Mouse (Mus musculus): Measurements from ENCODE around the gene Gstt1. TPM values are rescaled to one million over a fixed set of nuclear protein-coding genes. Genes with fewer than 3 reads are reported as not detected.

Gene Gstt1
- polyA plus RNA-seq, 1 experiment: not detected

DNA sequence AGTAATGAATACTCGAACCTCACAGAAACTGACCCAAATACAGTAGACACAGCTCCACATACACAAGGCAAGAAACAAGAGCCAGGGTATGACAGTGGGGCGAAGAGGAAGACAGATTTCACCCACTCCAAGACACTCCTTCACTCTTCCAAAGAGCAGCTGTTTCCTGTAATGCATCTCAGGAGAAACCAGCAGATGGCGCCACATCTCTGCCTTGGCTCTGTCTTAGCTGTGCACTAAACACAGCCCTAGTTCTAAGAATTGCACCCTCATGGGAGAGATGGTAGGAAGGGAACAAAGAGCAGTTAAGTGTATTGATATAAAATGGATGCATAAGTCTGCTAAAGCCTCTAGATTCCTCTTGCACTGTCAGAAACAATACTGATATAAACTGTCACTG lies 54.4 kb downstream of the Gstt1 start:
- no peak for TF ChIP-seq GATA1 (IDR thresholded peaks at IDR 0.05; ENCODE audit: low read length)

DNA sequence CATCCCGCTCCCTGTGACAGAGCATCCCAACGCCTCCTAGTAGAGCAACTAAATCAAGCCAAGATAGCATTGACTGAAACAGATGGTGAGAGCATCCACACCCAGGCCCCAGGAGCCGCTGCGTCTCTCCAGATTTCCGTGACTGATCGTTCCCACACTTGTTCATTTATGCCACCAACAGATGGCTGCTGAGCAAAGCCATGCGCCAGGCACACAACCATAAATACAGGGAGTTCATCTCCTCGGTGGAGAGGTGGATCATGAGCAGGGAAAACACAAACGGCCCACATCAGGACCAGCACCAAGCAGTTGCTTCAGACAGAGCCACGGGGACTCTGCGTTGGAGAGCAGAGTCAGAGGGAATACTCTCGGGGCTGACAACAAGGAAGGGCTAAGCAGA lies 55.0 kb downstream of the Gstt1 start:
- no peak for TF ChIP-seq GATA1 (IDR thresholded peaks at IDR 0.05; ENCODE audit: low read length)

DNA sequence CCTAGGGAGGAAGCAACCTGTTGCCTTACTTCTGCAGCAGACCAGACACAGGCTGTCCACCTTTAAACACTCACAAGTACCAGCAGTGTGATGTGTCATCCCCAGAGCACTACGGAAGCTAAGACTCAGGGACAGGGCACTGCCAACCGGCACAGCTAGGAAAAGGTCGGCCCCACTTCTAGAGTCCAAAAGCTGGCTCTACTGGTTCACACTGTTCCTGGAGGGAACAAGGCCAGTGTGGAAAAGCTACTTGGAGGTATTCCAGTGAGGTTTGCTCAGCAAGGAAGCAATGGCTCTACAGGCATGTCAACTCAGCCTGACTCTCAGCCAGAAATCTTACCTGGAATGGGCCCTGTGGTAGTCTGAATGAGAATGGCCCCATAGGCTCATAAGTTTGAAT lies 57.5 kb downstream of the Gstt1 start:
- no peak for TF ChIP-seq GATA1 (IDR thresholded peaks at IDR 0.05; ENCODE audit: low read length)

Other genes with a start within 250 kb of the Gstt1 start
- gene Lrrc75b, start 238.3 kb downstream of the Gstt1 start, polyA plus RNA-seq (2012): not detected in 2 replicates
- gene Ggt1, start 237.0 kb downstream of the Gstt1 start, polyA plus RNA-seq (2012): 0.14 TPM in 1 of 2 replicates, not detected in the other
- gene Ggt5, start 209.2 kb downstream of the Gstt1 start, polyA plus RNA-seq (2012): 0.10 TPM in 1 of 2 replicates, not detected in the other
- 0.04 and 0.05 TPM in 2 replicates for gene Susd2, start 154.6 kb downstream of the Gstt1 start, polyA plus RNA-seq (2012)
- 64.0 and 70.9 TPM in 2 replicates for gene Cabin1, start 34.2 kb downstream of the Gstt1 start, polyA plus RNA-seq (2012)
- gene Ddt, start 25.2 kb downstream of the Gstt1 start, polyA plus RNA-seq (2012): 66.4 and 68.5 TPM in 2 replicates
- gene Gm20441, start 17.6 kb downstream of the Gstt1 start, polyA plus RNA-seq (2012): not detected in 2 replicates
- gene Gstt3, start 17.2 kb downstream of the Gstt1 start, polyA plus RNA-seq (2012): 0.25 and 0.31 TPM in 2 replicates
- not detected in 2 replicates for gene Gstt4, start 24.0 kb upstream of the Gstt1 start, polyA plus RNA-seq (2012)
- gene Gstt2, start 38.8 kb upstream of the Gstt1 start, polyA plus RNA-seq (2012): 7.3 and 8.5 TPM in 2 replicates
- gene Mif, start 61.7 kb upstream of the Gstt1 start, polyA plus RNA-seq (2012): 3,863 and 3,963 TPM in 2 replicates
- 0.27 and 0.36 TPM in 2 replicates for gene Derl3, start 94.8 kb upstream of the Gstt1 start, polyA plus RNA-seq (2012)
- 253 and 299 TPM in 2 replicates for gene Smarcb1, start 123.0 kb upstream of the Gstt1 start, polyA plus RNA-seq (2012)
- gene Chchd10, start 134.5 kb upstream of the Gstt1 start, polyA plus RNA-seq (2012): 585 and 819 TPM in 2 replicates
- gene Mmp11, start 137.9 kb upstream of the Gstt1 start, polyA plus RNA-seq (2012): 0.12 TPM in 1 of 2 replicates, not detected in the other
- gene Gm867, start 142.1 kb upstream of the Gstt1 start, polyA plus RNA-seq (2012): not detected in 2 replicates
- not detected in 2 replicates for gene Vpreb3, start 144.5 kb upstream of the Gstt1 start, polyA plus RNA-seq (2012)
- not detected in 2 replicates for gene Gm5134, start 155.9 kb upstream of the Gstt1 start, polyA plus RNA-seq (2012)
- gene Zfp280b, start 234.1 kb upstream of the Gstt1 start, polyA plus RNA-seq (2012): 7.0 and 8.8 TPM in 2 replicates

All from G1E-ER4 (cell line).